Mouse (Mus musculus) neural tube, embryonic 11.5 days (tissue): ENCODE results near the gene Gnao1. TPM values are rescaled to one million over a fixed set of nuclear protein-coding genes. Genes with fewer than 3 reads are reported as not detected.

Experiments
- ATAC-seq: fragments of 200-750 bp; cut with Nextera tagmentation; 2 replicates; pipeline ENCODE4 v1.8.0; 2017; ENCODE audit warnings: moderate number of reproducible peaks, mild to moderate bottlenecking, moderate TSS enrichment, moderate library complexity; ENCODE audit not compliant: insufficient read depth, low FRiP score, low TSS enrichment
- DNase-seq: peaks from one replicate; pipeline ENCODE4 v3.0.0-alpha.2; 2015; ENCODE audit warnings: low spot score
- H3K27ac ChIP-seq: fragments of 300-500 bp; sonication (generic); 2 replicates; pipeline ENCODE4 v1.5.1; 2014; ENCODE audit warnings: low read depth, mild to moderate bottlenecking, low read length
- H3K27me3 ChIP-seq: fragments of 300-500 bp; sonication (generic); 2 replicates; pipeline ENCODE4 v1.6.1; 2014; ENCODE audit warnings: mild to moderate bottlenecking, low read length, mixed read lengths; ENCODE audit not compliant: control insufficient read depth, insufficient read depth
- H3K36me3 ChIP-seq: fragments of 300-500 bp; sonication (generic); 2 replicates; pipeline ENCODE4 v1.6.1; 2014; ENCODE audit warnings: mild to moderate bottlenecking, low read length, moderate library complexity, mixed read lengths; ENCODE audit not compliant: control insufficient read depth, insufficient read depth
- H3K4me1 ChIP-seq: fragments of 300-500 bp; sonication (generic); 2 replicates; pipeline ENCODE4 v1.6.1; 2014; ENCODE audit warnings: low read length, mixed read lengths; ENCODE audit not compliant: control insufficient read depth, insufficient read depth
- H3K4me2 ChIP-seq: fragments of 300-500 bp; sonication (generic); 2 replicates; pipeline ENCODE4 v1.6.1; 2014; ENCODE audit warnings: low read depth, mild to moderate bottlenecking, moderate library complexity
- H3K4me3 ChIP-seq: fragments of 300-500 bp; sonication (generic); 2 replicates; pipeline ENCODE4 v1.5.1; 2014; ENCODE audit warnings: low read depth, low read length
- H3K9ac ChIP-seq: fragments of 300-500 bp; sonication (generic); 2 replicates; pipeline ENCODE4 v1.6.1; 2014; ENCODE audit warnings: mild to moderate bottlenecking, low read length
- H3K9me3 ChIP-seq: fragments of 300-500 bp; sonication (generic); 2 replicates; pipeline ENCODE4 v1.6.1; 2016; ENCODE audit warnings: low read length; ENCODE audit not compliant: control insufficient read depth
- WGBS: fragments of 180-500 bp; shearing (Covaris S2); extraction: QIAGEN DNeasy Blood & Tissue Kit; methylation state at CpG from one replicate; pipeline ENCODE4 v1.1.7; 2014; 5-methylcytosine and 5-hydroxymethylcytosine counted together
- polyA plus RNA-seq: library from polyadenylated mRNA; unstranded; fragments of >200 nt; fragmentation: Nextera tagmentation; extraction: Ambion mirVana; gene quantifications from 2 replicates; pipeline ENCODE4 v1.2.1, GENCODE M21; 2014

The Gnao1 gene
- polyA plus RNA-seq, 1 experiment from 2014 or later, result 39.0 TPM

DNA sequence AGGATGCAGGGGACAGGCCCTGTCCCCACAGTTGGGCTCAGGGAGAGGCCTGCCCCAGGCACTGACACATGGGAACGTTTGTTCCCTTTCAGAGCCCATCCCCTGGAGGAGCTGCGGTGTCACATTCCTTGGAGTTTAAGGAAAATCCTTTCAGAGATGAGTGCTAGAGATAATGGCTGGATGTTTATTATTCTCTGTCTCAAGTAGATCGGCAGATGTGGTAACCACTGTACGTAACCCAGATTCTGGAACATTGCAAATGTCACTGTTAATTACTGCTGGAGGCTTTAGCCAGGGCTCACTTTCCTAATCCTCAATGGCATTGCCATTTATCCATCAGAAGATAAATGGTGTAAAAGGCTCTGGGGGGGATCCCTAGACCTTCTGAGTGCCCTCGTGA lies 44.9 kb downstream of the Gnao1 start:
- Histone ChIP-seq H3K27me3 (no peaks in the 10 kb centered on the region), H3K9me3 (no peaks in the 10 kb centered on the region), H3K4me1 (no peaks in the 10 kb centered on the region), H3K9ac (no peak overlapping the region), H3K4me2 (no peak overlapping the region), H3K27ac (no peak overlapping the region), H3K36me3 (no peaks in the 10 kb centered on the region), H3K4me3 (no peak overlapping the region)
- WGBS, result 54% methylated on average over 5 of the region's 5 CpGs
- no peak for ATAC-seq
- DNase-seq, result no peak

- DNase-seq (no peak), ATAC-seq (no peak)
- H3K9me3 ChIP-seq, result no peaks in the 10 kb centered on the region
- H3K4me3 ChIP-seq, result no peak overlapping the region
- no peaks in the 10 kb centered on the region for H3K36me3 ChIP-seq
- no peak overlapping the region for H3K4me2 ChIP-seq
- H3K9ac ChIP-seq, result no peak overlapping the region
- H3K27me3 ChIP-seq, result no peaks in the 10 kb centered on the region
- H3K4me1 ChIP-seq, result no peaks in the 10 kb centered on the region
- WGBS, result 79% methylated on average over 4 of the region's 4 CpGs
- H3K27ac ChIP-seq, result no peak overlapping the region
Measured at GRCm38 (mm10) chr8:93855272-93855671, 45.5 kb downstream of the Gnao1 start.

- Histone ChIP-seq H3K27me3 (no peaks in the 10 kb centered on the region), H3K27ac (no peak overlapping the region), H3K4me3 (no peak overlapping the region), H3K9me3 (no peaks in the 10 kb centered on the region), H3K9ac (no peak overlapping the region), H3K4me1 (no peaks in the 10 kb centered on the region), H3K36me3 (no peaks in the 10 kb centered on the region), H3K4me2 (no peak overlapping the region)
- DNase-seq (no peak), ATAC-seq (no peak)
- 89% methylated on average over 4 of the region's 4 CpGs for WGBS
Measured at GRCm38 (mm10) chr8:93857144-93857543, 47.4 kb downstream of the Gnao1 start.

GRCm38 (mm10) chr8:93858286-93858685 lies 48.5 kb downstream of the Gnao1 start:
- WGBS, result 78% methylated on average over 1 of the region's 1 CpGs
- DNase-seq, result no peak
- no peak for ATAC-seq

GRCm38 (mm10) chr8:93860020-93860419 lies 50.3 kb downstream of the Gnao1 start:
- WGBS, result 57% methylated on average over 4 of the region's 4 CpGs
- H3K27ac ChIP-seq, result no peak overlapping the region

More at GRCm38 (mm10) chr8:93858286-93858685, 48.5 kb downstream of the Gnao1 start:
- no peaks in the 10 kb centered on the region for H3K9me3 ChIP-seq
- H3K4me3 ChIP-seq, result no peak overlapping the region
- H3K36me3 ChIP-seq, result no peaks in the 10 kb centered on the region
- no peak overlapping the region for H3K9ac ChIP-seq
- H3K4me1 ChIP-seq, result no peaks in the 10 kb centered on the region
- H3K27ac ChIP-seq, result no peak overlapping the region
- H3K4me2 ChIP-seq, result no peak overlapping the region
- no peaks in the 10 kb centered on the region for H3K27me3 ChIP-seq

DNA sequence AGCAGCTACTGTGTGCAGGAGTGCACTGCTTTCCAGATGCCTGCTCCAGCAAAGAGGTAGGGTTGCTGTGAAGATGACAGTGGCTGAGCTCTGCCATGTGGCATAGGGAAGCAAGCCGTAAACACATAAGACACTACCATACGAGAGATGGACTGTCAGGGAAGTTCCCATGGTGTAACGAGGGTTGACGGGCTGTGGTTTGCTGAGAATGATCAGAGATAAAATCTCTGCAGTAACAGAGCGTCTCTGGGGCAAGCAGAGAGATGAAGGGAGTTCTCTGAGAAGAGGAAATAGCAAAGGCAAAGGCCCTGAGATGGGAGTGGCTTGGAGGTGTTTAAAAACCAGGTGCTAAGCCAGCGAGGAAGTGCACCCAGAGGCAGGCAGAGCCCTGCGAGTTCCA lies 54.3 kb downstream of the Gnao1 start:
- 70% methylated on average over 7 of the region's 7 CpGs for WGBS
- ATAC-seq (no peak), DNase-seq (no peak)
- no peaks in the 10 kb centered on the region for H3K27me3 ChIP-seq
- H3K4me3 ChIP-seq, result no peak overlapping the region
- H3K27ac ChIP-seq, result no peak overlapping the region
- no peak overlapping the region for H3K9ac ChIP-seq
- no peaks in the 10 kb centered on the region for H3K4me1 ChIP-seq
- H3K36me3 ChIP-seq, result no peaks in the 10 kb centered on the region
- no peak overlapping the region for H3K4me2 ChIP-seq
- H3K9me3 ChIP-seq, result no peaks in the 10 kb centered on the region

More at GRCm38 (mm10) chr8:93860020-93860419, 50.3 kb downstream of the Gnao1 start:
- H3K4me1 ChIP-seq, result no peaks in the 10 kb centered on the region
- H3K4me3 ChIP-seq, result no peak overlapping the region
- ATAC-seq (no peak), DNase-seq (no peak)
- H3K9me3 ChIP-seq, result no peaks in the 10 kb centered on the region
- no peak overlapping the region for H3K9ac ChIP-seq
- H3K27me3 ChIP-seq, result no peaks in the 10 kb centered on the region
- no peaks in the 10 kb centered on the region for H3K36me3 ChIP-seq
- no peak overlapping the region for H3K4me2 ChIP-seq

- Histone ChIP-seq H3K4me1 (no peaks in the 10 kb centered on the region), H3K4me3 (no peak overlapping the region), H3K9ac (no peak overlapping the region), H3K27ac (no peak overlapping the region), H3K36me3 (no peaks in the 10 kb centered on the region), H3K9me3 (no peaks in the 10 kb centered on the region), H3K4me2 (no peak overlapping the region), H3K27me3 (no peaks in the 10 kb centered on the region)
- no peak for DNase-seq
- no peak for ATAC-seq
- 83% methylated on average over 7 of the region's 7 CpGs for WGBS
Measured at GRCm38 (mm10) chr8:93866271-93866670, 56.5 kb downstream of the Gnao1 start.

DNA sequence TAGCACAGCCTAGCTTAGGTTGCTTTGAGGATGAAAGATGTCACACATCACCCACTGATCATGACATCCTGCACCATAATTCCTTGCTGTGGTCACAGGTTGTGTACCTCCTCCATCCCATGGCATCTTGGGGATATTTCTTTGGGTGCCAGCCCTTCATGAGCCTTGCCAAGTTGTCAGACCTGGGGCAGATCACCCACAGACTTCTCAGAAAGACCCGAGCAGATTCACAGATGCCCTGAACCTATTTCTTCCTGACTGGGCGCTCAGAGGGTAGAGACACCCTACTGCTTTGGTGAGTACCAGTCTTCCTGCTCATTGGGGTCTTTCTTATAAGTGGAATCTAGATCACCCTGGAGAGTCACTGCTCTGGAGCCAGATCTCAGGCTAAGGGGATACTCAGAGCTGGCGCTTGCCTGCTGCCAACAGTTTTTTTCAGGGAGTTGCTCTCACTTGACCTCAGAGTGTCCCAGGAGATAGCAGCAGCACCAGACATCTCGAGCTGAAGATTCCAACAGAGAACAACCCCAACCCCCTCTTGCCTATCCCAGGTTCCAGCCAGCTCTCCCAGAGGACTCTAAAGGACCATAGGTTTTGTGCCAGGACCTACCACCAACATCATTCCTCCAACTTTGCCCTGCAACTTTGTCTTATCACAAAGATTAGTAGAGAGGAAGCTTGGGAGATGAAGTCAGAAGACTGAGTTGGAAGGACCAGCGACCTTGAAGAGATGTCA lies 58.9 kb downstream of the Gnao1 start:
- Histone ChIP-seq H3K9ac (no peak overlapping the region), H3K9me3 (no peaks in the 10 kb centered on the region), H3K27me3 (no peaks in the 10 kb centered on the region), H3K36me3 (no peaks in the 10 kb centered on the region), H3K27ac (no peak overlapping the region), H3K4me2 (no peak overlapping the region), H3K4me1 (no peaks in the 10 kb centered on the region), H3K4me3 (no peak overlapping the region)
- no peak for ATAC-seq
- 81% methylated on average over 5 of the region's 5 CpGs for WGBS
- DNase-seq, result no peak

GRCm38 (mm10) chr8:93871275-93871674 lies 61.5 kb downstream of the Gnao1 start:
- Histone ChIP-seq H3K4me2 (no peak overlapping the region), H3K4me3 (no peak overlapping the region), H3K36me3 (no peaks in the 10 kb centered on the region), H3K9ac (no peak overlapping the region), H3K27me3 (no peaks in the 10 kb centered on the region), H3K27ac (no peak overlapping the region), H3K9me3 (no peaks in the 10 kb centered on the region), H3K4me1 (no peaks in the 10 kb centered on the region)
- 84% methylated on average over 5 of the region's 5 CpGs for WGBS
- no peak for DNase-seq
- no peak for ATAC-seq
